Mouse (Mus musculus) left cerebral cortex, postnatal 25 days (tissue): ENCODE measurements around the gene Rbm8a. TPM values are rescaled to one million over a fixed set of nuclear protein-coding genes. Genes with fewer than 3 reads are reported as not detected.
A peak's percentile ranks its signal among the peaks of the same experiment; 100 is the strongest.
"Not testable (repeated sequence)": the region's sequence is repeated elsewhere in the genome, so short reads cannot be mapped to it uniquely, and the experiment has no call there.

Source experiments
- DNase-seq, 2 experiments: peaks; one replicate each; pipeline ENCODE4 v3.0.0; 2022; ENCODE audit warnings: low spot score in 2 of 2, mixed read lengths in 1 of 2
- intact Hi-C: fragments of 180-260 bp; cut with DNase I; formaldehyde crosslinking; loops from one replicate; pipeline ENCODE4 v1.15.1; 2025
- total RNA-seq, 2 experiments: library from RNA; stranded (reverse); gene quantifications; 2 replicates each; pipeline ENCODE4 v1.2.3; 2021

Rbm8a gene
- total RNA-seq, 2 experiments from 2014 or later = 34.2 to 46.3 TPM

DNA sequence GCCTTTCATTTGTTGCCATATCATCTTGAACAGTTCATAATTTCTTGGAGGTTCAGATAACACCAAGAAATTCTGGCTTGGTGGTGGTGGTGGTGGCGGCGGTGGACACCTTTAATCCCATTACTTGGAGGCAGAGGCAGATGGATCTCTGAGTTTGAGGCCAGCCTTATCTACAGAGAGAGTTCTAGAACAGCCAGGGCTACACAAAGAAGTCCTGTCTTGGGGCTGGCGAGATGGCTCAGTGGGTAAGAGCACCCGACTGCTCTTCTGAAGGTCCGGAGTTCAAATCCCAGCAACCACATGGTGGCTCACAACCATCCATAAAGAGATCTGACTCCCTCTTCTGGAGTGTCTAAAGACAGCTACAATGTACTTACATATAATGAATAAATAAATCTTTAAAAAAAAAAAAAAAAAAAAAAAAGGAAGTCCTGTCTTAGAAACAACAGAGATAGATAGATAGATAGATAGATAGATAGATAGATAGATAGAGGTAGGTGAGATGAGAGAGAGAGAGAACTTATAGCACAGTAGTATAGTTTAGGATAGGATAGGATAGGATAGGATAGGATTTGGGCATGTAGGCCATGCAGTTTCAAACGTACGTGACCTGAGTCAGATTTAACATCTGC lies 36.1 kb downstream of the Rbm8a start:
- intact Hi-C loops, DNase-seq: not testable (repeated sequence)

DNA sequence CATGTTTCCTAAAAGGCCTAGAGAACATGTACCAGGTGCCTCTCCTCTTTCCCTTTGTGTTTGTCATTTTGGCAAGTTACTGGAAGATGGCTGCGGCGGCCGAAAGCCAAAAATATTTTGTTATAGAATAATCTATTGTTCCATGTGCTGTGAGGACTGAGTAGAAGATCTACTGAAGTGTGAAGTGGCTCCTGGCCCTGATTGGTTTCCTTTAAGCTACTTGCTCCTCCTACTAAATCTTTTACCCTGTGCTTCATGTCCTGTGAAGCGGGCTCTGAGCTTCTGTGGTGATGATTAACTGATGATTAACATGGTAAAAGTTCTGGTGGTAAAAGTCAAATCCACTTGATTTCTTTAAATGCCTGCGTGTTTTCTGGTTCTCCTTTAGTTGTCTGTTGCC lies 37.2 kb downstream of the Rbm8a start:
- intact Hi-C loops = no loop called here
- no peak for DNase-seq

- DNase-seq = no peak
Measured at GRCm38 (mm10) chr3:96667316-96667715, 37.6 kb downstream of the Rbm8a start.

DNA sequence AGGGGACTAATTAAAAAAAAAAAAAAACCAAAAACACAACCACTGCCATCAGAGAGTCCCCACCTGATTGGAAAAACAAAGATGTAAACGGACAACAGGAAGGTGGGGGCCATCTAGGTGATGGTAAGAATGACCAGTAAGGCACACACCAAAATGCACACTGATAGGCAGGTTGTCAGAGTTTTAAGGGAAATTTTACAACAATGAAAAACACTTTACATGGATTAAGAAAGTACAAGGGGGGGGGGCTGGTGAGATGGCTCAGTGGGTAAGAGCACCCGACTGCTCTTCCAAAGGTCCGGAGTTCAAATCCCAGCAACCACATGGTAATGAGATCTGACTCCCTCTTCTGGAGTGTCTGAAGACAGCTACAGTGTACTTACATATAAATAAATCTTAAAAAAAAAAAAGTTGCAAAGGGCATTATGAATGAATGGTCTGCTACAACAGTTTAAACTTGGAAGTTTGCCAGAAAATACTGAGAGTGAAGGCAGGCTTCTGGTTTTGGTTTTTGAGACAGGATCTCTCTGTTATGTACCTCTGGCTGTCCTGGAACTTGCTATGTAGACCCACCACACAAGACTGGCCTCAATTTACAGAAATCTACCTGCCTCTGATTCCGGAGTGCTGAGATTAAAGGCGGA lies 38.8 kb downstream of the Rbm8a start:
- DNase-seq = no peak
- intact Hi-C loops = no loop called here

More at GRCm38 (mm10) chr3:96667316-96667715, 37.6 kb downstream of the Rbm8a start:
- intact Hi-C loops = no loop called here

DNA sequence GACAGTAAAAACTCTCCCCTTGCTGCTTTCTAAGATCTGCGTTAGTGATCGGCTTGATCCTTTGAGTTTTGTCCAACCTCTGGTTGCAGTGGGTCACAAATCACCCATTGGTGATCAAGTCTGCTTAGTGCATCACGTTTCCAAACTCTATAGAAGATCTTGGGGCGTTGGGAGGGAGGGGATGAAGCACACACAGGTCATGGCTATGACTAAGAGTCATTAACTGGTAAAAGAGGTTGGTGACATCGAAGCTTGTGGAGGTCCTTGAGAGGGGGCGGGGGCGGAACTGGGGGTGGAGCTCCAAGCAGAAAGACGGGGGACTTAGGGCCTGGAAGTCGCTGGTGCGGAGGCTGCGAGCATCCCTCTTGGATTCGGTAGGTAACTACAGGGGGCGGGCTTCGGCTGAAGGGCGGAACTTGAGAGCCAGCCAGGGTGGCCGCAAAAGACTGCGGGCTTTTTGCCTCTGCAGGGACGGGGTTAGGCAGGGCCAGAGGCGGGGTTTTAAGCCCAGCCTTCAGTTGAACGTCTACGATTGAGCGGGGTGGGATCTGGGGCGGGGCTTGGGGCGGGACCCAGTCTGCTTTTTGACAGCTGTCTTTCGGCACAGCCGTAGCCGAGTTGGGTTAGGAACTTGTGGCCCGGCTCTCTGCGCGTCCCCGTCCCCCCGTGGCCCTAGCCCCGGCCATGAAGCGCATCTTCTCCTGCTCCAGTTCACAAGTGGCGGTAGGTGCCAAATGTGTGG lies 40.2 kb downstream of the Rbm8a start, which contains the start of gene Ankrd35:
Gene Ankrd35, plus strand, starts transcription at position 405 of the 742 bp plus-strand sequence.
- intact Hi-C loops = no loop called here

GRCm38 (mm10) chr3:96671519-96671918 lies 41.8 kb downstream of the Rbm8a start:
- no peak for DNase-seq
- intact Hi-C loops = no loop called here

More for the DNA sequence above, 40.2 kb downstream of the Rbm8a start, which contains the start of gene Ankrd35:
- peak; percentile 60 to 73 for DNase-seq

DNA sequence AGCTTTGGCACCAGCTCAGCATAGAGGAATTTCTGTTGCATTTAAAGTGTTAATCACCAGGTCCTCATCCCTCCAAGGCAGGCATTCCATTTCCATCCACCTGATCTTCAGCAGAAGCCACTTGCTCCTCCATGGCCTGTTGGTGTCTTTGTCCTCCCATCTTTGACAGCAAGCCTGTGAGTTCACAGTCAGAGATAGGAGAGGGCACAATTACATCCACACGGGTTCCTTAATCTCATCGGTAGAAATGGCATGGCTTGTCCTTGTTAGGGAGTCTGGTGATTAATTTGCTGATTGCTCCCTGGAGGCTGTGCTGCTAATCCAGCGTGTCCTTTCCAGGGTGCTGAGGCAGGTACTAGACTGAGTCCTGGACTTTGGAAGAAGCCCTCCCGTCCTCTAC lies 43.8 kb downstream of the Rbm8a start:
- DNase-seq = no peak
- intact Hi-C loops = no loop called here

DNA sequence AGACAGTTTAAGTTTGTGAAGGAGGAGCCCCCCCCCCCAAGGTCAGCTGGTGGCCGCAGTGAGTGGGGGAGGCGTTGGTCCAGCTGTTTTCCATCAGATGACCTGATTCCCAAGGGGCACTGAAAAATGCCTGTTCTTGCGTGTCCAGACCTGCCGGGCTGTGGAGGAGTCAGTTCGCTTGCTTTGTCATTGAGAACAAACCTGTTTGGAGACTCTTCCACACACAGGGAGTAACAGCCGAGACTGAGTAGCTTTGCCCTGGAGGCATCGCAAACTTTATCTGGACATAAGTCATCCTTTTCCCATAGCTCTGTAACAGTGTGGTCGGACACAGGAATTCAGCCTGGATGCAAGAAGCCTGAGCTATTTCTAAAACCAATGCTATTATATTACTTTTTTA lies 44.7 kb downstream of the Rbm8a start:
- intact Hi-C loops = no loop called here
- no peak for DNase-seq

DNA sequence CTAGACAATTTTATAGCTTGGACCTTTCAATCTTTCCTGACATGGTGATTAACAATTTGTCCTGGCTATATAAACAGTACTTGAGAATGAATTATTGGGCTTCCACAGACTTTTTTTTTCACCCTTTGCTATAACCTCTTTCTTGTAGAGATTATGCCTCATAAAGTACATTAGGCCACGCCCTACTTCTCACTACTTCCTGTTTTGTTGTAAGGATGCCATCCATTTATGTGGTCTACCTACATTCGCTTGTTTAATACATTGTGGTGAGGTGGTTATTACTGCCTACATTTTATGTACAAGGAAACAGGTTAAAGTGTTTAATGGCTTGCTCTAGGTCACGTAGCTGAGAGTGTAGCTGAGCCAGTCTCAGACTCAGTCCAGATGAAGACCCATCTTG lies 45.4 kb downstream of the Rbm8a start:
- intact Hi-C loops = no loop called here
- DNase-seq = no peak

GRCm38 (mm10) chr3:96675690-96676089 lies 46.0 kb downstream of the Rbm8a start:
- no peak for DNase-seq
- intact Hi-C loops = no loop called here

DNA sequence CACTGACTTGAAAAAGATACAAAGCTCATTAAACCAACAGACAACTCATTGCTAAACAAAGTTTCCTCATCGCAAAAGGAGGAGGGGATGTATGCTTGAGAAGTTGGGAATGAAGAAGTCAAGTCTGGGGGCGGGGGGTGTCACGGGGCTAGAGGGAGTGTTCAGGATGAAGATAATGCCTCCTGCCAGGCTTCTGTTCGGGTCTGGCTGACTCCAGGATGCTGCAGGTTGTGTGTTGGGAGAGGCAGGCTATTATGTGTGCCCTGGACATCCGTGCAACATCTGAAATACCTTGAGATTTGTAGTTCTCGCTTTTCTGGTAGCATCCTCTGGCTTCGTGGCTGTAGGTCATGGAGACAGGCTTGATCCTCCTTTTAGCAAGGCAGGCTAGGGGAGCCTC lies 48.7 kb downstream of the Rbm8a start:
- no peak for DNase-seq

GRCm38 (mm10) chr3:96679159-96679674 lies 49.5 kb downstream of the Rbm8a start:
- DNase-seq = no peak

More for the DNA sequence above, 48.7 kb downstream of the Rbm8a start:
- intact Hi-C loops = no loop called here

DNA sequence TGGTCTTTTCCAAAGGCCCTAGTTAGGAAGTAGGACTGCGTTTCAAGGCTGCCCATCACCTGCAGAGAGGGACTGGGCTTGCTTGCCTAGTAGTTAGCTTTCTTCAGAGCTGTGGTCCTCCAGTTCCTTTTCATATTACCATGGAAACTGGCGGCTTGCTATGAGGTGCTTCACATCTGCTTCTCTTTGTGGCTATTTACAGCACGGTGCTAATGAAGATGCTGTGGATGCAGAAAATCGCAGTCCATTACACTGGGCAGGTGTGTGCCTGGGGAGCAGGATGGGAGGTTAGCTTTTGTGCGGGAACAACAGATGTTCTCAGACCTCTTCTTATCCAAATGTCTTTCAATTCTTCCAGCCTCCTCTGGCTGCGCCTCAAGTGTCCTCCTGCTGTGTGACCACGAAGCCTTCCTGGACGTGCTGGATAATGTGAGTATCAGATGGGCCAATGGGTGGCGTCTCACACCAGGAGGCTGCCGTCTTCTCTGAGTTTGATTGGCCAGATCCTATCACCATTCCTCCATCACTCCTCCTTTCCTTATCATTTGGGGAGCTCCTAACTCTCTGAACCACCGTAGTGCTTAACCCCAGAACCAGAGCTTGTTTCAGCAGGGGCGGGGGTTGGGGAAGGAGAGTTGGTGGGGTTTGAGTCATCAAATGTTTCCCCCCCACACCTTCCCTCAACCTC lies 50.7 kb downstream of the Rbm8a start:
- DNase-seq = no peak
- intact Hi-C loops = no loop called here

More at GRCm38 (mm10) chr3:96679159-96679674, 49.5 kb downstream of the Rbm8a start:
- intact Hi-C loops = no loop called here

Other genes with a start within 250 kb of the Rbm8a start
- not detected for gene BC107364, start 177.6 kb upstream of the Rbm8a start, total RNA-seq
- 1 to 10 TPM in 1 of 2 experiments, under 1 TPM in 1; 0.85 to 1.4 TPM for gene Hfe2, start 104.8 kb upstream of the Rbm8a start, total RNA-seq
- gene Txnip, start 72.0 kb upstream of the Rbm8a start, total RNA-seq = 10 to 100 TPM; 18.3 to 18.5 TPM
- gene Gm16253, start 52.9 kb upstream of the Rbm8a start, total RNA-seq = not detected
- gene Polr3gl, start 35.8 kb upstream of the Rbm8a start, total RNA-seq = 10 to 100 TPM; 20.7 to 21.2 TPM
- 10 to 100 TPM; 73.5 to 74.2 TPM for gene Ankrd34a, start 33.3 kb upstream of the Rbm8a start, total RNA-seq
- gene Lix1l, start 28.8 kb upstream of the Rbm8a start, total RNA-seq = 10 to 100 TPM; 18.6 to 20.5 TPM
- gene Pex11b, start 5.4 kb downstream of the Rbm8a start, total RNA-seq = 10 to 100 TPM; 51.6 to 53.3 TPM
- gene Gm42957, start 5.5 kb downstream of the Rbm8a start, total RNA-seq = under 1 TPM; 0.28 to 0.34 TPM
- gene Itga10, start 15.7 kb downstream of the Rbm8a start, total RNA-seq = 1 to 10 TPM; 2.3 to 3.5 TPM
- gene Ankrd35, start 40.2 kb downstream of the Rbm8a start, total RNA-seq = 1 to 10 TPM; 6.8 to 7.0 TPM
- 10 to 100 TPM; 23.4 to 24.5 TPM for gene Pias3, start 66.5 kb downstream of the Rbm8a start, total RNA-seq
- gene Nudt17, start 78.6 kb downstream of the Rbm8a start, total RNA-seq = 10 to 100 TPM in 1 of 2 experiments, 1 to 10 TPM in 1; 7.6 to 10.0 TPM
- gene Polr3c, start 97.7 kb downstream of the Rbm8a start, total RNA-seq = 10 to 100 TPM; 25.0 to 27.5 TPM
- 10 to 100 TPM; 68.8 to 70.2 TPM for gene Rnf115, start 97.7 kb downstream of the Rbm8a start, total RNA-seq
- under 1 TPM; 0.50 to 0.53 TPM for gene Pdzk1, start 199.4 kb downstream of the Rbm8a start, total RNA-seq
- gene Cd160, start 199.4 kb downstream of the Rbm8a start, total RNA-seq = not detected